Mouse (Mus musculus) gonadal fat pad, adult 2 months (tissue): ENCODE results near the gene Dlg2. TPM values are rescaled to one million over a fixed set of nuclear protein-coding genes. Genes with fewer than 3 reads are reported as not detected.

Source experiments
- DNase-seq: peaks from one replicate; pipeline ENCODE4 v3.0.0-alpha.2; 2012; ENCODE audit warnings: low read depth
- polyA plus RNA-seq: library from polyadenylated mRNA; depleted of rRNA; stranded (reverse); fragments of >200 nt; gene quantifications from 2 replicates; pipeline ENCODE4 v1.2.3, GENCODE M21; 2012; rRNA removed

Gene Dlg2
- polyA plus RNA-seq, 1 experiment = 1.6 TPM

- peak; percentile 85 for DNase-seq
Observed at GRCm38 (mm10) chr7:92457791-92458190, 1981.3 kb downstream of the Dlg2 start.

- DNase-seq = no peak
Observed at GRCm38 (mm10) chr7:92458308-92458707, 1981.8 kb downstream of the Dlg2 start.

GRCm38 (mm10) chr7:92460578-92460977, 1984.1 kb downstream of the Dlg2 start:
- no peak for DNase-seq

GRCm38 (mm10) chr7:92461256-92461655, 1984.8 kb downstream of the Dlg2 start:
- no peak for DNase-seq

GRCm38 (mm10) chr7:92463080-92463877, 1986.8 kb downstream of the Dlg2 start:
- DNase-seq = no peak

GRCm38 (mm10) chr7:92464290-92464689, 1987.8 kb downstream of the Dlg2 start:
- DNase-seq = no peak

- no peak for DNase-seq
Observed at GRCm38 (mm10) chr7:92479143-92479542, 2002.7 kb downstream of the Dlg2 start.

- DNase-seq = no peak
Observed at GRCm38 (mm10) chr7:92479748-92480147, 2003.3 kb downstream of the Dlg2 start.

GRCm38 (mm10) chr7:92483346-92483745, 2006.9 kb downstream of the Dlg2 start:
- no peak for DNase-seq

- DNase-seq = no peak
Observed at GRCm38 (mm10) chr7:92485881-92486710, 2009.6 kb downstream of the Dlg2 start.

GRCm38 (mm10) chr7:92486878-92487277, 2010.4 kb downstream of the Dlg2 start:
- no peak for DNase-seq

- no peak for DNase-seq
Observed at GRCm38 (mm10) chr7:92492262-92492661, 2015.8 kb downstream of the Dlg2 start.

GRCm38 (mm10) chr7:92493521-92493920, 2017.0 kb downstream of the Dlg2 start:
- DNase-seq = no peak

Other genes with a start within 250 kb of the Dlg2 start
- 0.11 and 0.12 TPM in 2 replicates for gene Ccdc83, start 210.9 kb upstream of the Dlg2 start, polyA plus RNA-seq
- 4.8 and 6.5 TPM in 2 replicates for gene Sytl2, start 174.4 kb upstream of the Dlg2 start, polyA plus RNA-seq
- gene Ccdc89, start 50.1 kb upstream of the Dlg2 start, polyA plus RNA-seq = 0.49 and 0.89 TPM in 2 replicates
- gene Crebzf, start 33.9 kb upstream of the Dlg2 start, polyA plus RNA-seq = 34.9 and 40.0 TPM in 2 replicates
- 28.8 and 45.0 TPM in 2 replicates for gene Tmem126a, start 19.4 kb upstream of the Dlg2 start, polyA plus RNA-seq
- gene Tmem126b, start 671 bp upstream of the Dlg2 start, polyA plus RNA-seq = 9.7 and 13.0 TPM in 2 replicates